In the genomic region with DNA sequence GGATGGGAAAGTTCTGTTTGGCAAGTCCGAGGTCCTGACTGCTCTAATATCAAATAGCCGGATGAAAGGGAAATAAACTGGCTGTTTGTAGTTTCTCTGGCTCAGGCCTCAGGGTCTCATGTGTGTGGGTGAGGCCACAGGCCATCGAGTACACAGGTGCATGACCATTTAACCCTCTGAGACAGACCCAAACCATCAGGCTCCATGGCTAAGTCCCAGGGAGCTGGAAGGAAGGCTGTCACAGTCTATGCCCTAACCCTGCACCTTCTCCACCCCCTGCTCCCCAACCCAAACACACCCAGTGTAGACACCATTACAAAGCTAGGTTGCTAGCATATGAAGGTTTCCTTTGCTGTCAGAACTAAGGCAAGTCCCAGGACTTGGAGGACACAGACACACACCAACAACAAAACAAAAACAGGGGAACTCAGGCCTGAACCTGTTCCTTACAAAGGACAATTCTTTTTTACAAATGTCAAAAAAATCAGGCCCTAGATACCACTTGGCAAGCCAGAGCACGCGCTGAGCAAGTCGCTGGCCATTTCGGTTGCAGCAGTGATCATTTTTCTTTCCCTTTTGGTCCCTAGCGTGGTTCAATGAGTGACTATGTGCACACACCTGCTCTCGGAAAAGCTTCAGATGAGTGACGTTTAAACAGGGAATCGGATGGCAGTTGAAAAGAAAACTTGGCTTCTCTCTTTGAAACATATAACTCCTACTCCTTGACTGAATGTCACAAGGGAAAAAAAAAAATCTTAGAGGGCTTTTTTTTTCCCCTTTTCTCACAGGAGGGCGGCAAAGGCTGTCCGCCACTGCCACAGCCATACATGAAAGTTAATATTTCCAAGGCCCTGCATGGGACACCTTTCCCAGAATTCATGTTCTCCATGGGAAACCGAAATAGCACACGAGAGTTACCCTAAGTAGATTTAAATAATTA, we compare ENCODE assay signal across 18 mouse cellular contexts.
"Had no signal": no experiment of that assay in that cellular context is flagged by ENCODE, and none has a peak within 500 bp of the region (broad histone marks: within the 10 kb centered on the region; RNA-seq: fewer than 3 reads in every experiment).

No protein-coding gene starts in this region.

- H3K27me3 ChIP-seq: limb, embryonic 15.5 days; liver, embryonic 15.5 days; lung, embryonic 15.5 days; midbrain, embryonic 12.5 days; neural tube, embryonic 12.5 days; neural tube, embryonic 15.5 days; stomach, embryonic 15.5 days had no signal

- H3K4me1 ChIP-seq: stomach, embryonic 15.5 days had no signal

- H3K4me3 ChIP-seq: limb, embryonic 15.5 days; liver, embryonic 15.5 days; lung, embryonic 15.5 days; midbrain, embryonic 12.5 days; neural tube, embryonic 12.5 days; neural tube, embryonic 15.5 days; stomach, embryonic 15.5 days had no signal

- H3K9ac ChIP-seq: limb, embryonic 15.5 days; liver, embryonic 15.5 days; lung, embryonic 15.5 days; midbrain, embryonic 12.5 days; neural tube, embryonic 12.5 days; neural tube, embryonic 15.5 days; stomach, embryonic 15.5 days had no signal

- DNase-seq: kidney, adult 18-20 months; kidney, postnatal 14 days; kidney, postnatal 4 days; lung, adult 18-20 months; lung, postnatal 14 days; lung, postnatal 4 days; right cerebral cortex, adult 18-20 months; right cerebral cortex, postnatal 14 days; right cerebral cortex, postnatal 4 days; thymus, postnatal 25 days had no signal

- H3K4me2 ChIP-seq: limb, embryonic 15.5 days; liver, embryonic 11.5 days; liver, embryonic 15.5 days; lung, embryonic 15.5 days; midbrain, embryonic 12.5 days; neural tube, embryonic 15.5 days; stomach, embryonic 15.5 days had no signal

- H3K9me3 ChIP-seq: limb, embryonic 15.5 days; liver, embryonic 15.5 days; lung, embryonic 15.5 days; midbrain, embryonic 12.5 days; neural tube, embryonic 12.5 days; neural tube, embryonic 15.5 days; stomach, embryonic 15.5 days had no signal

- H3K36me3 ChIP-seq: limb, embryonic 15.5 days; liver, embryonic 15.5 days; lung, embryonic 15.5 days; midbrain, embryonic 12.5 days; neural tube, embryonic 12.5 days; neural tube, embryonic 15.5 days; stomach, embryonic 15.5 days had no signal

- H3K27ac ChIP-seq: liver, embryonic 15.5 days; lung, embryonic 15.5 days; midbrain, embryonic 12.5 days; neural tube, embryonic 12.5 days; stomach, embryonic 15.5 days had no signal
